Mouse (Mus musculus): ENCODE data around the gene Spn.
"Not testable (repeated sequence)": the region's sequence is repeated elsewhere in the genome, so short reads cannot be mapped to it uniquely, and the experiment has no call there.

The Spn gene

DNA sequence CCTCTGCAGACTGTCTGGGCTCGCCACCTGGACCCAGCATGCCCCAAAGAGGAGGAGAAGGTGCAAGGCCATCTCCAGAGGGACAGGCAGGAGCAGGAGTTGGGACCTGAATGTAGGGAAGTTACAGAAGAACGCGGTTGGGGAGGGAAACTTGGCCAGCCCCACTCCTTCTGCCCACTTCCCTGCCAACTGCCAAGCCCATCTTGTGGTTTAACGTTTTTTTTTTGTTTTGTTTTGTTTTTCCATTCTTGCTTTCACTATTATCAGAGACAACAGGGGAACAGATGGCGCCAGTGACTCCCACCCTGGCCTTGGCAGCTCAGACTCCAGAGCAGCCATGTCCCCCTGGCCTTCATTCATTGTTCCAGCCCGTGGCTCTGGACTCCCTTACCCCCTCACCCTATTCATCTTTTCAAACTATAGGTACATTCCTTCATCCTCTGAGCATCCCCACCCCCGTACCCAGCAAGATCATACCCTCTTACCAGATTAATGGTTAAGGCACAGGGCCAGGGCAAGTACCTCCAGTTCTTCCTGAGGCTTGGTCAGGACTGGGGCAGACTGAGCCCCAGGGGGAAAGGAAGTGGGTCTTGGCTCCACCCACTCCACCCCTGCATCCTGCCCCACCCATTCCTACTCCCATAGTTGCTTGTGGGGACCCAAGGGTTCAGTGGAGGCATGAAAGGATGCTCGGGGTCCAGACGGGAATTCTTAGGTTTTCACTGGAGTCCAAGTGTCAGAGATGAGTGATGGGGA, at the start of gene Spn:
Spn (minus strand) TSS at position 562 of the 756 bp plus-strand sequence.
- DNase-seq (ENCODE audit: extremely low spot score, low read depth, low spot score): no peak

DNA sequence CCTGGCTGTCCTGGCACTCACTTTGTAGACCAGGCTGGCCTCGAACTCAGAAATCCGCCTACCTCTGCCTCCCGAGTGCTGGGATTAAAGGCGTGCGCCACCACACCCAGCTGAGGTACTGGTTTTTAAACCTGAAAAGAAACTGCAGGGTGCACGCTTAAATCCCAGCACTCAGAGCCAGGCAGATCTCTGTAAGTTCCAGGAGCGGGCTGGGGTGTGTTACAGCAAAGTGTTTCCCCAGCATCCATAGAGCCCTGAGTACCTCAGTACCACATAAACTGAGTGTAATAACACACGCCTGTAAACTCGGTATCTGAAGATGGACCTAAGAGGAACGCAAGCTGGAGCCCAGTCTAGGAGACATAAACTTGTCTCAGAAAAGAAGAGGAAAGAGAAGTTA, 49.7 kb upstream of the Spn start:
- DNase-seq (ENCODE audit: extremely low spot score, low read depth, low spot score): no peak

DNA sequence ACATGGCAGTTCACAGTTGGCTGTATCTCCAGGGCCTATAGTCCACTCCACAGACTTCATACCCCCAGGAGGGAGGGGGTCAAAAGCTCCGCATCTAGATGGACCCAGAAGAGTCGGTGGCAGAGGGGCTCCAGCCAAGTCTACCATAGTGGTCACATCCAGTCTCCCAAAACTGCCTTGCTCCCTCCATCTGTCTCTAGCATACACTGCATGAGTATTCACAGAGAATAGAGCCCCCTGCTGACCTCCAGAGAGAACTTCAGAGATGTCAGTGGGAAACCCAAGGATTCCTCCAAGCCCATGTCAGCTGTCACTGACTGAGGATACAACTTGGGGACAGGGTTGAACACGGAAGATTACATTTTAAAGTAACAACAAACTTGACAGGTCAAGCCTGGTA, 48.0 kb upstream of the Spn start:
- DNase-seq (ENCODE audit: extremely low spot score, low read depth, low spot score): no peak

DNA sequence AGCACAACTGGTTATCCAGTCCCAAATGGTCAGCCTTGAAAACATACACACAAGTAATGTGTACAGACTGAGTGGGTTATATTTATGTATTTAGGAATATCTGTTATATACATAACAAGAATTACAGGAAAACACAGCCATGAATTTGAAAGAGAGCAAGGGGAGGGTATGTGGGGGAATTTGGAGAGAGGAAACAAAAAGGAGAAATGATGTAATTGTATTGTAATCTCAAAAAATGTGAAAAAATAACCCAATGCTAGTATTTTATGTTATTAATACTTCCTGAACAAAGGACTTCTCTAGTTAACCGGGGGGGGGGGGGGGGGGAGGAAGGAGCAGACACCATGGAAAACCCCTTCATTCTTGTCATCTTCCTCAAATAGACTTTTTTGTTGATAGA, 47.1 kb upstream of the Spn start:
- DNase-seq (ENCODE audit: extremely low spot score, low read depth, low spot score): no peak

DNA sequence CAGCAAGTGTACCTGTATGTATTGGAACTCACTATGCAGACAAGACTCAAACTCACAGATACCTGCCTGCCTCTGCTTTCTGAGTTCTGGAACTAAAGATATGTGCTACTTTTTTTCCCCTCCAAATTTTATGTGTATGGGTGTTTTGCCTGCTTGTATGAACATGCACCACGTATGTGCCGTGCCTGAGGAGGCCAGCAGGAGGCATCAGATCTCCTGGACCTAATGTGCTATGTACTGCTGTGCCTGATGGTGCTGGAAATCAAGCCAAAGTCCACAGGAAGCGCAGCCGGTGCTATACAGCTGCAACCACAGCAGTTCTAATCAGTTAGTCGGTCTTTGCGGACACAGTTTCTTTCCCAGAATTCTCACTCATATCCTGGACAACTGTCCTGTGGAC, 46.2 kb upstream of the Spn start:
- DNase-seq (ENCODE audit: extremely low spot score, low read depth, low spot score): no peak

DNA sequence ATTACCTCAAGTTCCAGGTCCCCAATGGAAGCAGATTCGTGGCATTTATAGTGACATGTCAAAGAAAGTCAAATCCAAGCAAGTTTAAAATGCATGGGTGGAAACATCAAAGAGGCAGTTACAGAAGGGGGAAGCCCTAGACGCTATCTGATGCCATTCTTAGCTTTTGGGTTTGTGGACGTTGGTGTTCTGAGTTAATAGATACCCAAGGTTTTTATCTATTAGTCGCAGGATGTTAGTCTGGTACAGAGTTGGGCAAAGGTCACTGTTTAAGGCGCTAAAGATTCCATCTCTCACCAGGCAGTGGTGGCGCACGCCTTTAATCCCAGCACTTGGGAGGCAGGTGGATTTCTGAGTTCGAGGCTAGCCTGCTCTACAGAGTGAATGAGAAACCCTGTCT, 45.7 kb upstream of the Spn start:
- DNase-seq (ENCODE audit: extremely low spot score, low read depth, low spot score): no peak

DNA sequence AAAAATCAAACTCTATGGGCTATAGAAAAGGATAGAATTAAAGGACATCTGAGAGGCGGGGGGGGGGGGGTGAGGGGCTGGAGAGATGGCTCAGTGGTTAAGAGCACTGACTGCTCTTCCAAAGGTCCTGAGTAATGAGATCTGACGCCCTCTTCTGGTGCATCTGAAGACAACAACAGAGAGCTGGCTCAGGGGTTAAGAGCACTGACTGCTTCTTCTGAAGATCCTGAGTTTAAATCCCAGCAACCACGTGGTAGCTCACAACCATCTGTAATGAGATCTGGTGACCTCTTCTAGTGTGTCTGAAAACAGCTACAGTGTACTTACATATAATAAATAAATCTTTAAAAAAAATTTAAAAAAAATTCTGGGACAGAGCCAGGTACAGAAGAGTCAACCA, 44.1 kb upstream of the Spn start:
- DNase-seq (ENCODE audit: extremely low spot score, low read depth, low spot score): not testable (repeated sequence)

DNA sequence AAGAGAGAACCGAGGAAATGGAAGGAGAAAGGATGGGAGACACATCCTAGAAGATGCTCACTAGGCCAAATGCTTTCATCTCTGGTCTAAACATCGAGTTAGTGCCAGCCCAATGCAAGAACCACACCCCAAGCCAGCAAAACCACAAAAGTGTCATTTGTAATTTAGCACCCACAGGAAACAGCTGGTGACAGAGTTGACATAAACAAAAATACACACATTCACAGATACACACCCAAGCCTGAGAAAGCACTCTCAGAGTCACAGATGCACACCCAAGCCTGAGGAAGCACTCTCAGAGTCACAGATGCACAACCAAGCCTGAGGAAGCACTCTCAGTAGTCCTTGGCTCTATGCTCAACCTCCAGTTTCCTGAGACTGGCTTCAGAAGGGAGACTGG, 43.2 kb upstream of the Spn start:
- no peak for DNase-seq (ENCODE audit: extremely low spot score, low read depth, low spot score)

DNA sequence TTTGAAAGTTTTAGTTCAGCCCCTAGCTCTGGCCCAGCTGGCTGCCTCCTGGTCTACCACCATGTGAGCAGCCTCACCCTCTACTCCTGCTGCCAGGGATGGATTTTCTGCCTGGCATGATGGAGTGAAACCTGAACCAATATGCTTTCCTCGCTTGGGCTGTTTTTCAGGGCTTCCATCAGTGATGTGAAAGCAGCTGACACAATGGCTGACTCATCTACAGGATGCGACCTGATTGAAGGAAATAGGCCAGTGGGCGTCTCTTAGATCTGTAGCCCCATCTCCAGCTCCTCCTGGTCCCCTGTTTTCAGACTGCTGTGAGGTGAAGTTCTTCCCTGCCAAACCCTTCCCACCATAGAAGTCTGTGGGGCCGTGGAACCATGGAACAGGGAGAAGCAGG, 39.3 kb upstream of the Spn start:
- DNase-seq (ENCODE audit: extremely low spot score, low read depth, low spot score): no peak

DNA sequence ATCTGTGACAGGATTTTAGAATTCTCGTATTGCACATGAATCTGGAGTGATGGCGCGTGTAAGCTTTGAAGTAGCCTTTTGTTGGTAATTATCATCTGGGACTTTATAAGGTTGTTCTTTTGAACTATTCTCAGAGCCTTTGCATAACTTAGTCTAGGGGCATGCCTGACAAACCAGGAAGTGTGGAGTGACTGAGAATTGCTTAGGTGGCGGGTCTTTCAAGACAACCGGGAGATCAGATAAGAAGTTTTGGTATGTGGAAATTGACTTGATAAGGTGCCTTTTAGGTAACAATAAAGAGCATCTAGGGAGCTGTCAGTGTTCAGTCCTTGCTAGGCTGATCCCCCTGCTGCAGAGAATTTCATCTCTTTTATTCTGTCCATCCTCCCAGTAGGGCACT, 28.9 kb upstream of the Spn start:
- DNase-seq (ENCODE audit: extremely low spot score, low read depth, low spot score): no peak

DNA sequence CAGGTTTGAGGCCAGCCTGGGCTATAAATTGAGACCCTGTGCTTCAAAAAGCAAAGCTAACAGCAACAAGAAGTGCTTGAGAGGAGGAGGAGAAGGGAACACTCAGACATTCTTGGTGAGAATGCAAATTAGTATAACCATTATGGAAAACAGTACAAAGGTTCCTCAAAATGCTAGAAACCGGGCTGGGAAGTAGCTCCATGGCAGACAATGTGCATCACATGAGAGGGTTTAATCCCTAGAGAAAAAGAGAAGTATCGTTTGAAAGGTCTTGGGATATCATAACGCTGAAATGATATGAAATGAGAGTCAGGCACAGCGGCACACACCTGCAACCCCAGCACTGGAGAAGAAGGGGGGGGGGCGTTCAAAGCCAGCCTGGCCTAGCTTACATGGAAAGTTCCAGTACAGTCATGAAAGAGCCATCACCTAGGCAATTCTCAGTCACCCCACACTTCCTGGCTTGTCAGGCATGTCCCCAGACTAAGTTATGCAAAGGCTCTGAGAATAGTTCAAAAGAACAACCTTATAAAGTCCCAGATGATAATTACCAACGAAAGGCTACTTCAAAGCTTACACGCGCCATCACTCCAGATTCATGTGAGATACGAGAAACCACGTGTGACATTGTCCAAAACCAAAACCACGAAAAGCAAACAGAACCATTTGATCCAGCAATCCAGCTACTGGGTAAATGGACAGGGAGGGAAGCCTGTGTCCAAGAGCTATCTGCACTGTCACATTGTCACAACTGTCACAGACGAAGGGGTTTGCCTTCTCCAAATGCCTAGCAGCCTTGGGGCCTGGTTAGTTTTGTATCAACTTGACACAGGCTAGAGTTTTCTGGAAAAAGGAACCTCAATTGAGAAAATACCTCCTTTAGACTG, 28.2 kb upstream of the Spn start:
- DNase-seq (ENCODE audit: extremely low spot score, low read depth, low spot score): no peak

DNA sequence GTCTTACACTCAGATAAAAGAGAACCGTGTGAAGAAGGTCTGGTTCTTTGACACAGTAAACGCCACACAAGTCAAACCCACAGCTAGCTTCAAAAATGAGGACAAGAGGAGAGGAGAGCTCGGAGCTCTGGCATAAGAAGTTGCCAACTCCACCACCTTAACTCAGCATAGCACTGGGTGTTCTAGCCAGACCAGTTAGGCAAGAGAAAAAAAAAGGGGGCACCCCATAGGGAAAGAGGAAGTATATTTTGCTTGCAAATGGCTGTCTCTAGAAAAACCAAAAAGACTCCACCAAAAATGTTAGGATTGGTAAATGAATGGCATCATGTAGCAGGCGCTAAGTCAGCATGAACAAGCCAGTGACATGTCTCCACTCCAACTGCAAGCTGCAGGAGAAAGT, 26.4 kb upstream of the Spn start:
- no peak for DNase-seq (ENCODE audit: extremely low spot score, low read depth, low spot score)

DNA sequence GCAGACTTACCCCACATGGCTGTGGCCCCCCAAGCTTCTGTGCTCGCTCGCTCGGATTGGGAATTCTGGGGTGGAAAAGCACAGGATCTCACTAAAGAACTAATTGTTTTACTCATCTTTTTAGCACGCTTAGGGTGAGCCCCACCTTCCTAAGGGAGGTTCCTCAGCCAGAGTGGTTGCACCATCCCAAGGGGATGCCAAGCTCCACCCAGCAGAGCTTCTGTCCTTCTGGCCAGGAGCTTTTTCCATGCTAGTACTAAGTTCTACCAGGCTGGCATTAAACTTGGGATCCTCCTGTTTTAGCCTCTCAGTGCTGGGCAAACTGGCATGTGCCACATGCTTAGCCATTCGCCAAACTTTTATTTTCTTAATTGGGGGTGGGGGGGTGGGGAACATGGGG, 24.9 kb upstream of the Spn start:
- no peak for DNase-seq (ENCODE audit: extremely low spot score, low read depth, low spot score)

DNA sequence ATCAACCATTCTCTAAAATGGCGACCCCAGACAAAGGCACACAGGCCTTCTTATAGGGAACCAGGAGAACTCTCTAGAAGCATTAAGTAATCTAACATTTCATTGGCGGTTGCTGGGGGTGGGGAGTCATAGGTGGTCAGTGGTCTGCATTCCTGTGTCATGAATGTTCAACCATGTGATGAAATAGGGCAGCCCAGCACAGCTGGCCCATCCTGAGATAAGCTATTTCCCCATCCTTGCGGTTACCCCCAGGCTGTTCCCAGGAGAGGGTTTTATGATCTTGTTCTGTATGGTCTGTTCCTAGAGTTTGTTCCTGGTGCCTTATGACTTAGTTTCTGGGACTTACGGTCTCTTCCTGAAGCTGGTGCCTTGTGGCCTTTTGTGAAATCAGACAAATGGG, 19.9 kb upstream of the Spn start:
- DNase-seq (ENCODE audit: extremely low spot score, low read depth, low spot score): no peak

DNA sequence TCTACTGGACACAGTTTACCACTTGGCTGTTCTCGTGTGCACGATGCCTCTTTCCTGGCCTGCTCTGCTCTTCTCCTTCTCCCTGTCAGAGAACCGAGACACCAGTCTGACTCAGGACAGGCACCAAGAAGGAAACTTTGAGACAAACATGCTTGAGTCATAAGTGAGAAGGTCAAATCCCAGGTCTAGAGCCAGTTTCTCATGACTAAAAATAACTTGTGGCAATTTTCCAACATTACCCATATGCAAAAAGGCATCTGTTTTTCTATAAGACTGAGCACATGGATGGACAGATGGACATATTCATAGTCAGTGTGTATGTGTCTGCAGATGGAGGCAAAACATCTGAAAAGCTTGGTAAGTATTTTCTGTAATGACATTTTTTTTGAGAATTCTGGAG, 15.9 kb upstream of the Spn start:
- DNase-seq (ENCODE audit: extremely low spot score, low read depth, low spot score): no peak

DNA sequence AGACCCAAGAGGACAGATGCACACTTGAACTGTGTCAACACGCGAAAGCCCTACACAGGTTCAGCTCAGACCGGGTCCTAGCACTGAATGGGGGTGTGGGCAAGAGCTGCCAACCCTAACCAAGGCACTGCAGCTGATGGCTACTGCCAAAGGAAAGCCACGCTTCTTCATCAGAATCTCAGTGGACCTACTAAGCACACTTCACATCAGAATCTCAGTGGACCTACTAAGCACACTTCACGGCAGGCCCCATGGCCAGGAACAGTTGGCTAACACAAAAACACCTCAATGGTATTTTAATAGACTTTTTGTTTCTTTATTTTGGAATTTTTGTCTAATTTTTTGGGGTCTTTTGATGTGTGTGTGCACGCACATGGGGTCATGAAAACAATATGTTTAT, 14.8 kb upstream of the Spn start:
- no peak for DNase-seq (ENCODE audit: extremely low spot score, low read depth, low spot score)

DNA sequence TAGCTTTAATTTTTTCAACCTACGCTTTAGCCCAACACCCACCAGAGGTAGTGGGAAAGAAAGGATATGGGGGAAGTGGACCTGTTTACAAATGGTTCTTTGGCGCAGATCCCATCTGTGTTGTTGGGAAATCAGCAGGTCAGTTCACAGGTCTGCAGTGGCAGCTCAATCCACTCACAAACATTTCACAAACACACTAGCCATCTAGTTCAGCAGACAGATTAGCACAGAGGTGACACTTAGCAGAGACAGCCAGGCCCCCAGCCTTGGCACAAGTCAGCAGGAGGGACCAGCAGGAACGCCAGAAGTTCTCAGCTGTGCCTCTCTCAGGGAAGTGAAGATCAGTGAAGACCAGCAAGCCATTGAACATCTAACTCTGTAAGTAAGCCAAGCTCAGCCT, 10.3 kb upstream of the Spn start:
- DNase-seq (ENCODE audit: extremely low spot score, low read depth, low spot score): no peak

DNA sequence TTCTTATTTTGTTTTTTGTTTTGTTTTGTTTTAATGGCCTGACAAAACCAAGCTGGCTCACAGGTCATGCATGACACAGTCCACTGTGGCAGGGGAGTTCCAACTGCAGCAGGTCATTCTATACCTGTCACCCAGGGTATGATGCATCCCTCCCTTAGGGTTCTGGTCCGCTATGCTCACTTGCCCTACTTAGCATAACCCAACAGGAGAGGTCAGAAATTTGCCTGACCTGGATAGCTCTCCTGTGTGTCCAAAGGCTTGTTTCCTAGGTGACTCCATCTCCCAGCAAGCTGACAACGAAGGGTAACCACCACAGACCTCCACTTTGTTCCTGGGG, 8.6 kb upstream of the Spn start:
- DNase-seq (ENCODE audit: extremely low spot score, low read depth, low spot score): no peak

DNA sequence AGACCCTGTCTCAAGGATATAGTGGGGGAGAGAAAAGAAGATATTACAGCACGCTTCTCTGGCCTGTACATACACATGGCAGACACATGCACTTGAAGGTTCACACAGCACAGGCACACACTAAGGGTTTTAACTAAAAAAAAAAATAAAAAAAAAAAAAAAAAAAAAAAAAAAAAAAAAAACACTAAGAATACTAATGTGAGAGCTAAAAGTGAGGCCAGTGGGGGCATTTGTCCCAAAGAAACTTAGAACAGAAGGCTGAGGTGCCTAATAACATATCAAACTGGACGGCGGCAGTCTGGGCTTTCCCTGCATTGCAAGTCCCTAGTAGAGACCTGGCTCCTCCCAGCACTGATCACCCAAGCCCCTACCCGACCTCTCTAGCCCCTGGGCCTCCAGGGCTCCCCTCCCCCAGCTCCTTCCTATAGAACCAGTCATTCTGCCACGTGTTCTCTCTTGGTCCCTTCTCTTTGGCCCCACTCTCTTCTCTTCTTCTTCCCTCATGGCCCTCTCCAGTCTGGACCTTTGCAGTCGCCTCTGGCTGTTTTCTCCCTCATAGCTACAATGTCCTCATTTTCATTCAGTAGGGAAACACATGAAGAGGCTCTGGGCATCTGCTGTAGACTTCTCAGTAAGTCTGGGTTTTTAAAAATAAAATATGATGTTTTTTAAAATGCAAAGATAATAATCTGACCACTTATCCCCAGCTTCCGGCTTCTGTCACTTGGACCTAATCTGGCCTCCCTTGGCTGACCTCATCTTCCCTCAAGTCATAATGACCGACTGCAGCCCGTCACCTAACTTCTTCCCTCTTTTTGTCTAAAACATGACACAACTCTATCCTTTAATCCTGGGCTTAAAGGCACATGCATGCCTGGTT, 8.0 kb upstream of the Spn start:
- DNase-seq (ENCODE audit: extremely low spot score, low read depth, low spot score): no peak

DNA sequence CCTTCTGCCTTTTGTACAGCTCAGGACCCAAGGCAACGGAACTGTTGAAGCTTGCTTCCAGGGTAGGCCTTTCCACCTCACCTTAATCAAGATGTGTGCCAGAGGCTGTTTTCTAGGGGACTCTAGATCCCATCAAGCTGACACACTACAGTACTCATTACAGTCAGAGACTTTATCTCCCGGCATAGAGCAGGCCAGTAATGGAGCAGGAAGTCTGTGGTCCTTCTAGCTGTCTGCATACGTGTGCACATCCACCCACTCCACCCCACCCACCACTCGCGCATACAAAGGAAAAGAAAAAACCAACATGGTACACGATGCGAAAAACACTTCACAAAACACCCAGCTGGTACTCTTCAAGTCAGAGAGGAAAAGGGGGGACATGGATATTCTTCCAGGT, 6.8 kb upstream of the Spn start:
- no peak for DNase-seq (ENCODE audit: extremely low spot score, low read depth, low spot score)

DNA sequence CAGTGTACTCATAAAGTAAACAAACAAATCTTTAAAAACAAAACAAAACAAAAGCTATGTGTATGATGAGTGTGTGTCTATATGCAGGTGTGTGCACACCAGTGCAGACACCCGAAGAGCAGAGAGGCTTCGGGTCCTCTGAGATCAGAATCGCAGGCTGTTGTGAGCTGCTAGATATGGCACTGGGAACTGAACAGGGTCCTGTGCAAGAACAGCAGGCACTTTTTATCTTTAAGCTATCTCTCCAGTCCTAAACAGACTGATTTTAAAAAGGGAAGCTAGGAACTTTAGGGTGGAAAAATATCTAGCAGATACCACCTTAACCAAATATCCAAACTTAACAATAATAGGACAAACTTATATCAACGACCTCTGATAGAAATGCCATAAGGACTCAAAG, 5.0 kb upstream of the Spn start:
- DNase-seq (ENCODE audit: extremely low spot score, low read depth, low spot score): no peak

DNA sequence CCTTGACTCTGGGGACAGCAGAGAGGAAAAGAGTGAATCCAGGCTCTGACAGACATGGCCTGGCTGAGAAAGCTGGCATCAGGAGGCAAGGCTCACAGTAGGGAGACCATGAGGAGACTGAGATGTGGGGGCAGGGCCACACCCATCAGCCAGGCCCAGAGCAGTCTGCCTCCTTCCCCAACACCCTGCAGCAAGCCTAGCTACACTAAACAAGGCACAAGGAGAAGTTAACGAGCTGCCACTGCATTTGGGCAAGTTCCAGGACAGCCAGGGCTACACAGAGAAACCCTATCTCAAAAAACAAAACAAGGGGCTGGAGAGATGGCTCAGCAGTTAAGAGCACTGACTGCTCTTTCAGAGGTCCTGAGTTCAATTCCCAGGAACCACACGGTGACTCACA, 4.6 kb upstream of the Spn start:
- DNase-seq (ENCODE audit: extremely low spot score, low read depth, low spot score): no peak
